Mouse (Mus musculus) adipocyte (in vitro differentiated cells): ENCODE measurements at regions not wholly inside any gene's neighbourhood (a gene's known extent, or its start where the extent isn't known, plus 50 kb on each side); places are given as distances from the start of the nearest gene placed in this dataset.

Experiments used
- DNase-seq: peaks from one replicate; pipeline ENCODE4 v3.0.0-alpha.2; 2016; ENCODE audit warnings: low spot score

GRCm38 (mm10) chr1:194038711-194039110 lies 579.3 kb upstream of the Plxna2 start:
- DNase-seq: no peak

DNA sequence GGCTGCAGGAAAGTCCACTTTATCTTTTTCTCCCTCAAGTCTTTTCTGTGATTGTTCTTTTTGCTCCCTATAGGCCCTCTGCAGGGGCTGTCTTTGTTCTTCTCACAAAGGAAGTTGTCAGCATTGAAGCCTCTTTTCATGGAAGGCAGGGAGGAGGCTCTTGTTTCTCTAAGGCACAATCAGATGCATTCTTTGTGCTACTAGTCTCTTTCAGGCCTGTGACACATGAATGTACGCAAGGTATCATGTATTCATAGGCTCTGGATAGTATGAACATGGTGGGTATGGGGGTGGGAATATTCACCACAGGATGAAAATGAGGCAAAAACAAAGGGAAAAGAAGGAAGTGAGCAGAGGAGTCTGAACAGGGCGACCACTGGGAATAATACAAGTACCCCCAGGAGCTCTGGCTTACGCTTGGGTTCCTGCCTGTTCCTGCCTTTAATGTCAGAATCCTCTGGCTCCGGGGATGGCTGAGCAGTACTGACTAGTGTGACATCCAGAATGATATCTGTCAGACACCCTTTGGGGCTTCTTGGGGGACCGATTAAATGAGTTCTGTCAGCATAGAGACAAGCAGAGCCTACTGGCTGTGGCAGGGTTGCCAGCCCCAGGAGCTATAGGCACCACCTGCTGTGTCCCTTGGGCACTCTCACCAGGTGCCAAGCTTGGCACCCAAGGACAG lies 583.7 kb upstream of the Plxna2 start:
- DNase-seq: no peak

DNA sequence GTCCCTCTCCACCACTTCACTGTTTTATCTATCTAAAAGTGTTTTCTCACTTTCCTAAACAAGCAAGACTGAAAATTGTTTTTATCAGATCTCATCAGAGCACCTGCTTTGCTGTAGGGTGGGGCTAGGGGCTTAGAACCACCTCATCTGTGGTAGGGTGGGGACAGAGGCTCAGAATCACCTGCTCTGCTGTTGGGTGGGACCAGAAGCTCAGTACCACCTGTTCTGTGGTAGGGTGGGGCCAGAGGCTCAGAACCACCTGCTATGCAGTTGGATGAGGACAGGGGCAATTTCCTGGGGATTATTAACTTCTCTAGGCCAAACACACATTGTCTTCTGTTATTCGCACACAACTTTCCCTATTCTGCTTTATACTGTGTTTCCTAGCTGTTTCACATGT lies 585.4 kb upstream of the Plxna2 start:
- no peak for DNase-seq

DNA sequence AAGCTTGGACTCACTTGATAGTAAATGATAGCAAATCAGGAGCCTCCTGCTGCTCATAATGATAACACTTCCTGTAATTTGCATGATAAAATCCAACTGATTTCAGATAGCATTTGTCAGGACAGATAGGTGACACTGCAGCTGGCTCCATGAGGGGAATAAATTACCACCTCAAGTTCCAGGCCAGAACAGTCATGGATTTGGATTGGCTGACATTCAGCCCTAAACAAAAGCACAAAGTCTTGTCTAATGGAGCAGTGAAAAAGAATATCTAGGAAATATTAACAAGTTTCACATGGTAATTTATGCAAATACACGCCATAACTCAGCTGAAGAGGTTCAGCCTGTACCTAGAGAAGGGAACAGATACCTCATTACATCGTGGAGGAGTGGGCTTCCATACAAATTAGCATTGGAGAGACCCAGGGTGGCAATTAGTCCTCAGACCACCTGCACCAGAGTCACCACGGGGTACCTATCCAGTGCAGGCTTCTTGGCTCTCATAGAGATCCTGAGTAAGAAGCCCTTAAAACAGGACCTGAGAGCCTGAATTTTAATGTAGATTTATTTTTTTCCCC lies 587.3 kb upstream of the Plxna2 start:
- no peak for DNase-seq

- no peak for DNase-seq
Measured at GRCm38 (mm10) chr1:194026958-194027692, 590.9 kb upstream of the Plxna2 start.

DNA sequence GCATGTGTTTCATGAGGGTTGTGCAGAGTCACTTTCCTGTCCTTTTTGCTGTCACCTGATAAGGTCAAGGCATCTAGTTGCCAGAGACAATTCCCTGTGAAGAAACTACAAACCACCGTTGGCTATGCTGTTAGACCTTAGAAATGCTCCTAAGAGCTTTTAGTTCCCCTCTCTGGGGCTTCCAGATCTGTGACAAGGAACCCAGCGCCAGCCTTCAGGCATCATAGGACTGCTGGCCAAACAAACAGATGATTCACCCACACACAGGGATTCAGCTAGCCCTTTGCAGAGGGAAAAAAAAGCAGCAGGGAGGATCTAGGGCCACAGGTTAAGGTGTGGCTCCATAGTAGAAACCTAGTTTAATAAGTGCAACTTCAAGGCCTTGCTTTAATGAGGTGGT lies 591.8 kb upstream of the Plxna2 start:
- DNase-seq: no peak

- DNase-seq: no peak
Measured at GRCm38 (mm10) chr1:194019282-194019681, 598.7 kb upstream of the Plxna2 start.

GRCm38 (mm10) chr1:193992226-193992625 lies 622.1 kb upstream of the Camk1g start:
- DNase-seq: no peak

DNA sequence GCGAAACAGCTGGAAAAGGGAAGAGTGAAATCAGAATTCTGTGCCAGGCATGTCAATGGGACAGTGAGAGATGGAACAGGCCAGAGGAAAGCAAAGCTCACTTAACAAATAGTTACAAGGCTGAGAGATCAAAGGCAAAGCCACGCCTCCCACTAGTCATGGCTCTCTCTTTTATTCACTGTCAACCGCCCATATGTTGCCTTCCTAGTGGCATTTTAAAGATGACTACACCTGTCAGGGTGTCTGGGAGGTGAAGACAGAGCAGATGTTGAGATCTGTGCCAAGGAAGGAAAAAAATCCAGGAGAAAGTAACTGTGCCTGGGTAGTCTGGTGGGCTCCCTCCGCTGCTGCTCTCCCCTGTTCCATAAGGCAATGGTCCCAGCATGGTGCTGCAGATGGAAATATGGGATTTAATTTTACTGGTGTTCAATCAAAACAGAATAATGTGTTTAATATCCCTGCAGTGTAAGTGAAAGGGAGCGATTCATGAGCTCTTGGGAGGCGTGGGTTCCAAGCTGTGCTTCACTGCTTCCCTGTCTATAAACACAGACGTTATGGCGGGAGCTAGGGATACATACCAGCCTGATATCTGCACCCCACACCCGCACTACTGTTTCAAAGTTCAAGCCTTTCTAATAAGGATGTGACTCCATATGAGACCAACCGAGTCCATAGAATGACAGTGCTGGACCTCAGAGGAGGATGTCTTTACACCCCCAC lies 620.0 kb upstream of the Camk1g start:
- DNase-seq: no peak

- no peak for DNase-seq
Measured at GRCm38 (mm10) chr1:193988970-193989904, 619.1 kb upstream of the Camk1g start.

- no peak for DNase-seq
Measured at GRCm38 (mm10) chr1:193980571-193980970, 610.5 kb upstream of the Camk1g start.

DNA sequence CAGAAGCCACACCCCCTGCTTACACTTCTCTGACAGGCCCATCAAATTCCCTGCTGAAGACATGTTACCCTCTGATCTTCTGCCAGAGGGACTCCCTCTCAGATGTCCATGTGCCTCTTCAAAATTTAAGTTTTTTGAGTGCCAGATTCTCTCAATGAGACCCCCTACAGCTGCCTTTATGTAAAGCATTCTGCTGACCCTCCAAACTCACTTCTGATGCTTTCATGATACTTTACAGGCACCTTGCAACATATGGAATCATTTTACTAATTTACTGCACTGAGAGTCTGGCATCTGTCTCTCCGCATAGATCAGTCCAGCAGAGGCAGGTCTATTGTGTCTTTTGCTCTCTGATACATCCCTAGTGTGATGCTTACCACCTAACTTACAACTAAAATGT lies 601.4 kb upstream of the Camk1g start:
- DNase-seq: no peak

GRCm38 (mm10) chr1:193969264-193969908 lies 599.3 kb upstream of the Camk1g start:
- no peak for DNase-seq

DNA sequence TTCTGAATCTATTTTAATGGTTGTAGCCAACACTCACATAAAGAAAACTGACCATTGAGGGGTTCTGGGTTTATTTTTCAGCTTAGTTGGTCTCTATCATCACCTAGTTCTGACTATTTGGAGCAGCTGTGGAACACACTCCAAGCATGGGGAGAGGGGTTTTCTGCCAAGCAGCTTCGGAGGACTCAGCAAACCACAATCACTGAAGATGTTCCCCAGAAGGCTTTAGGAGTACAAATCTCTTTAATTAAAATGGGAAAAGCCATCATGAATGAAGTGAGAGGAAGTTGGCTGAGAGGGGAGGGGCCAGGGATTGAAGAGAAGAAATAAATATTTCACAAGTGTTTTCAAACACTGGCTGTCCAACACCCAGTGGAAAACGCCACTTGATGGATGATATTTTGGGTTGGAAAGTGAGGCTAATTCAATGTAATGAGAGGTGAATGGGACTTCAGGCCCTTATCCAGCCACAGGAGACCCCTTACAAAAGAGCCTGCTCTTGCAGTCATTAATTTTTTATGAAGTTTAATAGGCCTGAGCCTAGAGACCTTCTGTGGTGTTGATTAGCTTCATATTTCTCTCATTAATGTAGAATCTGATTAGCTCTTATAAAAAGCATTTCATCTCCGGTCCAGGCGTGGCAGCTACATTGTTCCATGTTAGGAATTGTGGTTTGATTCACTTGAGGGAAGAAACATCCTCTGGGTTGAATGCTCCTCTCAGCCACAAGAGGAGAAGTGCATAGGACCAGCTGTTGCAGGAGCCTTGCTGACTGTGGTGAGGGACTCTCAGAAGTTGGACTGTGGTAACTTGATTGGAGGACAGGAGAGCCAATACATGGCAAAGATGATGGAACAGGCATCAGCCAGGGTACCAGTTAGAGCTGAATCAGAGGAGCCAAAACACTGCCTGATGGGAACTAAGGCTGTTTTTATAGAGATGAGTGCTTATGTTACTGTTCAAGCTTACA lies 598.1 kb upstream of the Camk1g start:
- no peak for DNase-seq

- DNase-seq: no peak
Measured at GRCm38 (mm10) chr1:193966652-193967555, 596.8 kb upstream of the Camk1g start.

GRCm38 (mm10) chr1:193965278-193965677 lies 595.2 kb upstream of the Camk1g start:
- no peak for DNase-seq

- DNase-seq: no peak
Measured at GRCm38 (mm10) chr1:193951936-193952335, 581.8 kb upstream of the Camk1g start.

DNA sequence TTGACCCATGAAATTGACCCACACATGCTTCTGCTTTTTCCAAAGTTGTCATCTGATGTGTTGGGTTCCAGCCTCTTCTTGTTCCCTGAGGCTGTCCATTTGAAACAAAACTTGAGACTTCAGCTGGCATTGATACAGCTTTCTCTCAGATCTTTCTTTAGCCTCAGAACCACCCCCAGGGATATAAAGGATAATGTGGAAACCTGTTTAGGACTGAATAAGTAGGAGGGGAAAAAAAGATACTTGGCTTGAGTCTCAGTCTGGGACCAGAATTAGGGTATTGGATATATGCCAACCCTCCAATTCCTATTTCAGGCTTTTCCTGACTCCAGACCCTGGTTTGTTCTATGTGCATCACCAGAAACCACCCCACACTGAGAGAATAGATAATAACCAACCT lies 579.7 kb upstream of the Camk1g start:
- no peak for DNase-seq
